Mouse (Mus musculus): ENCODE measurements around the gene Bysl.

- no peak for TF ChIP-seq POLR2A (IDR thresholded peaks at IDR 0.05; ENCODE audit: insufficient read depth, low read length)
- no peak for TF ChIP-seq CTCF (IDR thresholded peaks at IDR 0.05; ENCODE audit: low read depth, low read length)
Observed at GRCm38 (mm10) chr17:47588517-47588916, 22.8 kb downstream of the Bysl start.

All from ES-Bruce4 (cell line).